Mouse (Mus musculus) myocyte (in vitro differentiated cells): ENCODE measurements at regions not wholly inside any gene's neighbourhood (a gene's known extent, or its start where the extent isn't known, plus 50 kb on each side); places are given as distances from the start of the nearest gene placed in this dataset.

Experiments used
- CEBPB ChIP-seq: IDR thresholded peaks from 2 replicates; pipeline ENCODE4 v1.6.1; 2011; ENCODE audit warnings: mild to moderate bottlenecking, moderate library complexity; ENCODE audit not compliant: poor library complexity, insufficient read depth, severe bottlenecking
- E2F4 ChIP-seq: IDR thresholded peaks from one replicate; pipeline ENCODE4 v1.6.1; 2011; ENCODE audit warnings: mild to moderate bottlenecking, control low read depth, moderate library complexity; ENCODE audit not compliant: insufficient read depth
- MAX ChIP-seq: IDR thresholded peaks from one replicate; pipeline ENCODE4 v1.6.1; 2011; ENCODE audit warnings: low read depth, mild to moderate bottlenecking, control low read depth
- MYOD1 ChIP-seq, 3 experiments: IDR thresholded peaks; one replicate each; pipeline ENCODE4 v1.6.1; 2011; ENCODE audit warnings: control low read depth in 2 of 3, low read depth in 2 of 3, mild to moderate bottlenecking in 2 of 3, moderate library complexity in 1 of 3; ENCODE audit not compliant: insufficient read length in 2 of 3, control insufficient read depth in 1 of 3
- MYOG ChIP-seq, 3 experiments: IDR thresholded peaks; one replicate each; pipeline ENCODE4 v1.6.1; 2011; ENCODE audit warnings: control low read depth in 2 of 3, low read depth in 2 of 3, mild to moderate bottlenecking in 2 of 3; ENCODE audit not compliant: insufficient read length in 2 of 3, control insufficient read depth in 1 of 3, insufficient read depth in 1 of 3
- POLR2A ChIP-seq: IDR thresholded peaks from one replicate; pipeline ENCODE4 v1.6.1; 2011; ENCODE audit warnings: low read depth, mild to moderate bottlenecking, control low read depth, moderate library complexity; ENCODE audit not compliant: insufficient read length
- POLR2AphosphoS2 ChIP-seq: IDR thresholded peaks from one replicate; pipeline ENCODE4 v1.6.1; 2011; ENCODE audit warnings: low read depth, control low read depth; ENCODE audit not compliant: insufficient read length
- REST ChIP-seq: IDR thresholded peaks from one replicate; pipeline ENCODE4 v1.6.1; 2011; ENCODE audit warnings: mild to moderate bottlenecking, control low read depth, moderate library complexity; ENCODE audit not compliant: insufficient read depth, insufficient read length
- SRF ChIP-seq: IDR thresholded peaks from one replicate; pipeline ENCODE4 v1.6.1; 2011; ENCODE audit warnings: low read depth; ENCODE audit not compliant: control insufficient read depth, insufficient read length
- TCF12 ChIP-seq: IDR thresholded peaks from one replicate; pipeline ENCODE4 v1.6.1; 2011; ENCODE audit warnings: mild to moderate bottlenecking, control low read depth; ENCODE audit not compliant: poor library complexity, insufficient read depth, severe bottlenecking
- TCF3 ChIP-seq: IDR thresholded peaks from one replicate; pipeline ENCODE4 v1.6.1; 2011; ENCODE audit warnings: low read depth, control low read depth; ENCODE audit not compliant: insufficient read length
- USF1 ChIP-seq: IDR thresholded peaks from one replicate; pipeline ENCODE4 v1.6.1; 2011; ENCODE audit warnings: low read depth, mild to moderate bottlenecking, control low read depth, moderate library complexity

- TF ChIP-seq POLR2A (no peak), TCF12 (no peak), MYOD1 (IDR thresholded peaks at IDR 0.05; ENCODE audit: control insufficient read depth in 1 of 3, insufficient read length in 2 of 3, low read depth in 2 of 3) (no peak), MAX (no peak), E2F4 (no peak), USF1 (no peak), POLR2AphosphoS2 (no peak), MYOG (IDR thresholded peaks at IDR 0.05; ENCODE audit: control insufficient read depth in 1 of 3, insufficient read depth in 1 of 3, insufficient read length in 2 of 3, low read depth in 2 of 3) (no peak), REST (no peak), CEBPB (no peak), TCF3 (no peak), SRF (no peak)
Measured at GRCm38 (mm10) chr11:39558287-39558686, 1136.7 kb downstream of the Mat2b start.
